Mouse (Mus musculus): ENCODE measurements at regions not wholly inside any gene's neighbourhood (a gene's known extent, or its start where the extent isn't known, plus 50 kb on each side); places are given as distances from the start of the nearest gene placed in this dataset.

- H3K4me1 ChIP-seq, result peaks cover 4% of the 10 kb centered on the region; the same call in 1 of the 2 replicates
- H3K4me3 ChIP-seq (replicated peaks), result no peak overlapping the region
- H3K27me3 ChIP-seq (replicated peaks), result no peaks in the 10 kb centered on the region
- TF ChIP-seq GATA1 (IDR thresholded peaks at IDR 0.05; ENCODE audit: borderline replicate concordance, low read length) (no peak), FLI1 (IDR thresholded peaks at IDR 0.05; ENCODE audit: low read length) (no peak)
- H3K36me3 ChIP-seq (replicated peaks; ENCODE audit: low read length), result no peaks in the 10 kb centered on the region
- peaks cover 6% of the 10 kb centered on the region; the same call in 1 of the 2 replicates for H3K9me3 ChIP-seq
Measured at GRCm38 (mm10) chr14:105599550-105600453, 296.8 kb downstream of the Spry2 start.

- H3K27me3 ChIP-seq (replicated peaks), result no peaks in the 10 kb centered on the region
- TF ChIP-seq GATA1 (IDR thresholded peaks at IDR 0.05; ENCODE audit: borderline replicate concordance, low read length), result no peak
- TF ChIP-seq FLI1 (IDR thresholded peaks at IDR 0.05; ENCODE audit: low read length), result no peak
Measured at GRCm38 (mm10) chr14:105589751-105590150, 306.9 kb downstream of the Spry2 start.

GRCm38 (mm10) chr14:105589261-105589660 lies 307.4 kb downstream of the Spry2 start:
- peaks cover 11% of the 10 kb centered on the region for H3K9me3 ChIP-seq
- TF ChIP-seq FLI1 (IDR thresholded peaks at IDR 0.05; ENCODE audit: low read length), result no peak
- H3K4me1 ChIP-seq, result no peaks in the 10 kb centered on the region
- H3K27me3 ChIP-seq (replicated peaks), result no peaks in the 10 kb centered on the region
- no peaks in the 10 kb centered on the region for H3K36me3 ChIP-seq (replicated peaks; ENCODE audit: low read length)
- no peak overlapping the region for H3K4me3 ChIP-seq (replicated peaks)

More at GRCm38 (mm10) chr14:105589751-105590150, 306.9 kb downstream of the Spry2 start:
- Histone ChIP-seq H3K36me3 (replicated peaks; ENCODE audit: low read length) (no peaks in the 10 kb centered on the region), H3K9me3 (peaks cover 11% of the 10 kb centered on the region), H3K4me1 (no peaks in the 10 kb centered on the region), H3K4me3 (replicated peaks) (no peak overlapping the region)

- H3K4me1 ChIP-seq, result no peaks in the 10 kb centered on the region
- H3K27me3 ChIP-seq (replicated peaks), result no peaks in the 10 kb centered on the region
- H3K36me3 ChIP-seq (replicated peaks; ENCODE audit: low read length), result no peaks in the 10 kb centered on the region
- H3K9me3 ChIP-seq, result peaks cover 11% of the 10 kb centered on the region
- no peak overlapping the region for H3K4me3 ChIP-seq (replicated peaks)
- TF ChIP-seq FLI1 (IDR thresholded peaks at IDR 0.05; ENCODE audit: low read length), result no peak
- no peak for TF ChIP-seq GATA1 (IDR thresholded peaks at IDR 0.05; ENCODE audit: borderline replicate concordance, low read length)
Measured at GRCm38 (mm10) chr14:105588391-105589163, 308.0 kb downstream of the Spry2 start.

- H3K9me3 ChIP-seq, result peaks cover 11% of the 10 kb centered on the region
- H3K4me1 ChIP-seq, result no peaks in the 10 kb centered on the region
- TF ChIP-seq FLI1 (IDR thresholded peaks at IDR 0.05; ENCODE audit: low read length), result no peak
- no peak for TF ChIP-seq GATA1 (IDR thresholded peaks at IDR 0.05; ENCODE audit: borderline replicate concordance, low read length)
Measured at GRCm38 (mm10) chr14:105588029-105588390, 308.6 kb downstream of the Spry2 start.

GRCm38 (mm10) chr14:105584632-105585031 lies 312.0 kb downstream of the Spry2 start:
- H3K4me1 ChIP-seq, result no peaks in the 10 kb centered on the region
- no peaks in the 10 kb centered on the region for H3K27me3 ChIP-seq (replicated peaks)
- H3K4me3 ChIP-seq (replicated peaks), result no peak overlapping the region
- H3K36me3 ChIP-seq (replicated peaks; ENCODE audit: low read length), result no peaks in the 10 kb centered on the region
- H3K9me3 ChIP-seq, result peaks cover 5% of the 10 kb centered on the region; the same call in 1 of the 2 replicates
- no peak for TF ChIP-seq FLI1 (IDR thresholded peaks at IDR 0.05; ENCODE audit: low read length)
- no peak for TF ChIP-seq GATA1 (IDR thresholded peaks at IDR 0.05; ENCODE audit: borderline replicate concordance, low read length)

More at GRCm38 (mm10) chr14:105588029-105588390, 308.6 kb downstream of the Spry2 start:
- no peaks in the 10 kb centered on the region for H3K27me3 ChIP-seq (replicated peaks)
- H3K4me3 ChIP-seq (replicated peaks), result no peak overlapping the region
- no peaks in the 10 kb centered on the region for H3K36me3 ChIP-seq (replicated peaks; ENCODE audit: low read length)

GRCm38 (mm10) chr14:105583497-105583896 lies 313.1 kb downstream of the Spry2 start:
- Histone ChIP-seq H3K9me3 (no peaks in the 10 kb centered on the region), H3K36me3 (replicated peaks; ENCODE audit: low read length) (no peaks in the 10 kb centered on the region), H3K4me3 (replicated peaks) (no peak overlapping the region), H3K4me1 (no peaks in the 10 kb centered on the region), H3K27me3 (replicated peaks) (no peaks in the 10 kb centered on the region)
- TF ChIP-seq GATA1 (IDR thresholded peaks at IDR 0.05; ENCODE audit: borderline replicate concordance, low read length) (no peak), FLI1 (IDR thresholded peaks at IDR 0.05; ENCODE audit: low read length) (no peak)

GRCm38 (mm10) chr14:105576266-105576665 lies 317.9 kb downstream of the Ndfip2 start:
- no peak overlapping the region for H3K4me3 ChIP-seq (replicated peaks)
- H3K27me3 ChIP-seq (replicated peaks), result no peaks in the 10 kb centered on the region
- no peaks in the 10 kb centered on the region for H3K4me1 ChIP-seq
- TF ChIP-seq FLI1 (IDR thresholded peaks at IDR 0.05; ENCODE audit: low read length) (no peak), GATA1 (IDR thresholded peaks at IDR 0.05; ENCODE audit: borderline replicate concordance, low read length) (no peak)
- H3K9me3 ChIP-seq, result 0 out of 2 replicates have a peak, but pooled peaks cover 5% of the 10 kb centered on the region
- H3K36me3 ChIP-seq (replicated peaks; ENCODE audit: low read length), result no peaks in the 10 kb centered on the region

- TF ChIP-seq GATA1 (IDR thresholded peaks at IDR 0.05; ENCODE audit: borderline replicate concordance, low read length) (no peak), FLI1 (IDR thresholded peaks at IDR 0.05; ENCODE audit: low read length) (no peak)
- Histone ChIP-seq H3K9me3 (0 out of 2 replicates have a peak, but pooled peaks cover 5% of the 10 kb centered on the region), H3K4me3 (replicated peaks) (no peak overlapping the region), H3K4me1 (no peaks in the 10 kb centered on the region), H3K36me3 (replicated peaks; ENCODE audit: low read length) (no peaks in the 10 kb centered on the region), H3K27me3 (replicated peaks) (no peaks in the 10 kb centered on the region)
Measured at GRCm38 (mm10) chr14:105572036-105572891, 313.9 kb downstream of the Ndfip2 start.

Data from megakaryocyte, embryonic 14.5 days (primary cell).